Mouse (Mus musculus) intestine, postnatal 0 days (tissue): ENCODE measurements around the gene Vrtn. TPM values are rescaled to one million over a fixed set of nuclear protein-coding genes. Genes with fewer than 3 reads are reported as not detected.

Experiments used
- ATAC-seq: fragments of 200-750 bp; cut with Nextera tagmentation; 2 replicates; pipeline ENCODE4 v1.8.0; 2017; ENCODE audit warnings: mild to moderate bottlenecking, moderate TSS enrichment, moderate library complexity
- H3K27ac ChIP-seq: fragments of 300-500 bp; sonication (generic); 2 replicates; pipeline ENCODE4 v1.5.1; 2014; ENCODE audit warnings: mild to moderate bottlenecking, low read depth, low read length, moderate library complexity
- H3K27me3 ChIP-seq: fragments of 300-500 bp; sonication (generic); replicated peaks from 2 replicates; pipeline ENCODE4 v1.6.1; 2014; ENCODE audit warnings: low read length, mixed read lengths; ENCODE audit not compliant: control insufficient read depth, insufficient read depth
- H3K36me3 ChIP-seq: fragments of 300-500 bp; sonication (generic); 2 replicates; pipeline ENCODE4 v1.6.1; 2014; ENCODE audit warnings: mild to moderate bottlenecking, moderate library complexity; ENCODE audit not compliant: control insufficient read depth, insufficient read depth
- H3K4me1 ChIP-seq: fragments of 300-500 bp; sonication (generic); replicated peaks from 2 replicates; pipeline ENCODE4 v1.6.1; 2014; ENCODE audit warnings: antibody characterized with exemption, low read length, mixed read lengths; ENCODE audit not compliant: control insufficient read depth, insufficient read depth
- H3K4me2 ChIP-seq: fragments of 300-500 bp; sonication (generic); replicated peaks from 2 replicates; pipeline ENCODE4 v1.6.1; 2014; ENCODE audit warnings: low read depth, mild to moderate bottlenecking, moderate library complexity
- H3K4me3 ChIP-seq: fragments of 300-500 bp; sonication (generic); 2 replicates; pipeline ENCODE4 v1.5.1; 2014; ENCODE audit warnings: low read depth, low read length
- H3K9ac ChIP-seq: fragments of 300-500 bp; sonication (generic); 2 replicates; pipeline ENCODE4 v1.6.1; 2014; ENCODE audit warnings: mild to moderate bottlenecking, low read depth, low read length
- H3K9me3 ChIP-seq: fragments of 300-500 bp; sonication (generic); 2 replicates; pipeline ENCODE4 v1.6.1; 2016; ENCODE audit warnings: mixed run types; ENCODE audit not compliant: control insufficient read depth
- CTCF ChIP-seq: sonication (generic); IDR thresholded peaks from 2 replicates; pipeline ENCODE4 v1.5.1; 2016; ENCODE audit warnings: low read depth, mild to moderate bottlenecking, control low read depth, antibody characterized with exemption, moderate library complexity
- WGBS: fragments of 180-500 bp; shearing (Covaris S2); extraction: QIAGEN DNeasy Blood & Tissue Kit; methylation state at CpG from one replicate; pipeline ENCODE4 v1.1.7; 2014; 5-methylcytosine and 5-hydroxymethylcytosine counted together
- polyA plus RNA-seq: library from polyadenylated mRNA; unstranded; fragments of >200 nt; fragmentation: Nextera tagmentation; extraction: Ambion mirVana; gene quantifications from 2 replicates; pipeline ENCODE4 v1.2.1, GENCODE M21; 2015

Gene Vrtn
- not detected in 2 replicates for polyA plus RNA-seq

GRCm38 (mm10) chr12:84640654-84641053, at the start of gene Vrtn:
Vrtn (plus strand) TSS chr12:84641019.
- Histone ChIP-seq H3K27me3 (peaks cover 45% of the 10 kb centered on the region), H3K4me2 (no peak within 1 kb of the TSS), H3K27ac (no peak within 1 kb of the TSS), H3K4me3 (no peak within 1 kb of the TSS), H3K4me1 (no peaks in the 10 kb centered on the region), H3K9ac (no peak within 1 kb of the TSS), H3K36me3 (no peaks in the 10 kb centered on the region), H3K9me3 (no peaks in the 10 kb centered on the region)
- no peak for TF ChIP-seq CTCF
- ATAC-seq = no peak
- 12% methylated on average over 9 of the region's 9 CpGs for WGBS

- Histone ChIP-seq H3K36me3 (peaks cover 13% of the 10 kb centered on the region), H3K4me1 (no peaks in the 10 kb centered on the region), H3K9me3 (no peaks in the 10 kb centered on the region), H3K4me3 (no peak overlapping the region), H3K4me2 (no peak overlapping the region), H3K27ac (no peak overlapping the region), H3K9ac (no peak overlapping the region), H3K27me3 (no peaks in the 10 kb centered on the region)
- ATAC-seq = no peak
- no peak for TF ChIP-seq CTCF
- 23% methylated on average over 8 of the region's 8 CpGs for WGBS
Observed at GRCm38 (mm10) chr12:84598324-84598723, 42.5 kb upstream of the Vrtn start.

GRCm38 (mm10) chr12:84604001-84604400, 36.8 kb upstream of the Vrtn start:
- TF ChIP-seq CTCF = no peak
- Histone ChIP-seq H3K4me3 (no peak overlapping the region), H3K27me3 (no peaks in the 10 kb centered on the region), H3K27ac (no peak overlapping the region), H3K9ac (no peak overlapping the region), H3K4me1 (no peaks in the 10 kb centered on the region), H3K9me3 (no peaks in the 10 kb centered on the region), H3K4me2 (no peak overlapping the region), H3K36me3 (peaks cover 53% of the 10 kb centered on the region)
- ATAC-seq = 0 out of 2 replicates have a peak, but pooled peaks have one; percentile 26
- WGBS = 71% methylated on average over 5 of the region's 7 CpGs

- ATAC-seq = no peak
- TF ChIP-seq CTCF = peak; percentile 69
- WGBS = 79% methylated on average over 7 of the region's 7 CpGs
Observed at GRCm38 (mm10) chr12:84605860-84606259, 35.0 kb upstream of the Vrtn start.

GRCm38 (mm10) chr12:84611718-84612117, 29.1 kb upstream of the Vrtn start:
- 67% methylated on average over 10 of the region's 10 CpGs for WGBS
- Histone ChIP-seq H3K27me3 (no peaks in the 10 kb centered on the region), H3K4me2 (no peak overlapping the region), H3K9ac (no peak overlapping the region), H3K27ac (0 out of 2 replicates have a peak overlapping the region, but pooled peaks have one; percentile 2), H3K36me3 (peaks cover 19% of the 10 kb centered on the region; the same call in 1 of the 2 replicates), H3K4me3 (no peak overlapping the region), H3K9me3 (no peaks in the 10 kb centered on the region), H3K4me1 (peaks cover 12% of the 10 kb centered on the region)
- no peak for TF ChIP-seq CTCF
- ATAC-seq = no peak

More at GRCm38 (mm10) chr12:84605860-84606259, 35.0 kb upstream of the Vrtn start:
- no peak overlapping the region for H3K4me3 ChIP-seq
- no peaks in the 10 kb centered on the region for H3K4me1 ChIP-seq
- H3K9ac ChIP-seq = no peak overlapping the region
- H3K4me2 ChIP-seq = no peak overlapping the region
- no peaks in the 10 kb centered on the region for H3K27me3 ChIP-seq
- no peaks in the 10 kb centered on the region for H3K9me3 ChIP-seq
- H3K27ac ChIP-seq = no peak overlapping the region
- peaks cover 60% of the 10 kb centered on the region for H3K36me3 ChIP-seq

GRCm38 (mm10) chr12:84612518-84612917, 28.3 kb upstream of the Vrtn start:
- no peaks in the 10 kb centered on the region for H3K27me3 ChIP-seq
- WGBS = 34% methylated on average over 8 of the region's 8 CpGs
- no peak for TF ChIP-seq CTCF
- H3K27ac ChIP-seq = peak overlapping the region; percentile 64; the same call in 1 of the 2 replicates
- peaks cover 12% of the 10 kb centered on the region; the same call in 1 of the 2 replicates for H3K36me3 ChIP-seq
- no peaks in the 10 kb centered on the region for H3K9me3 ChIP-seq
- no peak overlapping the region for H3K4me3 ChIP-seq
- H3K4me2 ChIP-seq = peak overlapping the region; percentile 38
- peaks cover 12% of the 10 kb centered on the region for H3K4me1 ChIP-seq
- 0 out of 2 replicates have a peak overlapping the region, but pooled peaks have one; percentile 11 for H3K9ac ChIP-seq
- peak; percentile 81 for ATAC-seq

- peaks cover 12% of the 10 kb centered on the region for H3K4me1 ChIP-seq
- no peaks in the 10 kb centered on the region for H3K9me3 ChIP-seq
- 0 out of 2 replicates have a peak overlapping the region, but pooled peaks have one; percentile 0 for H3K4me2 ChIP-seq
- WGBS = 63% methylated on average over 11 of the region's 11 CpGs
- no peak for ATAC-seq
- no peak overlapping the region for H3K4me3 ChIP-seq
- no peak overlapping the region for H3K9ac ChIP-seq
- no peaks in the 10 kb centered on the region for H3K27me3 ChIP-seq
- no peak for TF ChIP-seq CTCF
- peaks cover 7% of the 10 kb centered on the region; the same call in 1 of the 2 replicates for H3K36me3 ChIP-seq
- H3K27ac ChIP-seq = no peak overlapping the region; the same call in 1 of the 2 replicates
Observed at GRCm38 (mm10) chr12:84614001-84614400, 26.8 kb upstream of the Vrtn start.
